ENCODE assay signal across 7 mouse cellular contexts in the genomic region with DNA sequence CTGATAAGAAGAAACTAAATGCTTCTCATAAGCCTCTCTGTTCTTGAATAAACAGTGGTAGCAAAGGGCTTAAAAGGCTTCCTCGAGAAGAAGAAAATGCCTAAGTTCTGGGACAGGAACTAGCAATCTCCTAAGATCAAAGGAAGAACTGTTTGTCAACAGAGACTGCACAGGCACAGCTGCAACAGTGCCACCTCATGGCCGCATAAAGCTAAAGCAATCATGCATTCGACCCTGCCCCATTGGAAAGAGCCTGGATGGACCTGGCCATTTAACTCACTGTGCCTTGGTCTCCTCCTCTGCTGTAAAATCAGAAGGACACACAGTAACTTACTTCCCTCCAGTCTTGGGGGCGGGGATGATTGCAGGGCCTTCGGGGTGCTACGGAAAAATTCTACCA.
DNase-seq lines count a peak whose midpoint lies in the region; ATAC-seq and TF ChIP-seq lines count a peak whose summit lies in the region.

No protein-coding gene starts in this region.

- DNase-seq in liver, adult 2 months (ENCODE audit: extremely low read depth, low read depth, low spot score), result peak; percentile 50
- DNase-seq in NIH3T3 (ENCODE audit: low read depth), result peak; percentile 78
- peak; percentile 68 for DNase-seq in cerebellum, adult 9-10 months
- peak; percentile 79 for DNase-seq in kidney, postnatal 0 days (ENCODE audit: low spot score)
- peak; percentile 41 for DNase-seq in neural tube, embryonic 11.5 days (ENCODE audit: low spot score)
- no peak for DNase-seq in midbrain, embryonic 11.5 days (ENCODE audit: low spot score, missing footprints)

- no peak overlapping the region for H3K4me2 ChIP-seq in liver, embryonic 12.5 days
- no peak overlapping the region for H3K4me2 ChIP-seq in kidney, postnatal 0 days (ENCODE audit: low read length)
- H3K4me2 ChIP-seq in neural tube, embryonic 11.5 days (ENCODE audit: low read depth), result no peak overlapping the region
- H3K4me2 ChIP-seq in midbrain, embryonic 11.5 days, result no peak overlapping the region

- WGBS in liver, adult 2 months, result 42% methylated on average over 6 of the region's 6 CpGs
- WGBS in liver, embryonic 12.5 days (ENCODE audit: insufficient replicate concordance), result 27% methylated on average over 6 of the region's 6 CpGs
- WGBS in kidney, postnatal 0 days, result 44% methylated on average over 6 of the region's 6 CpGs
- 41% methylated on average over 6 of the region's 6 CpGs for WGBS in neural tube, embryonic 11.5 days
- 52% methylated on average over 6 of the region's 6 CpGs for WGBS in midbrain, embryonic 11.5 days

- H3K79me2 ChIP-seq in liver, adult 2 months (ENCODE audit: control insufficient read depth, insufficient read depth, low read length), result no peaks in the 10 kb centered on the region

- no peaks in the 10 kb centered on the region for H3K4me1 ChIP-seq in liver, adult 2 months (ENCODE audit: control insufficient read depth, insufficient read depth, low read length)
- H3K4me1 ChIP-seq in liver, embryonic 12.5 days, result peaks cover 55% of the 10 kb centered on the region
- H3K4me1 ChIP-seq in kidney, postnatal 0 days (replicated peaks; ENCODE audit: insufficient read depth, low read length), result no peaks in the 10 kb centered on the region
- H3K4me1 ChIP-seq in neural tube, embryonic 11.5 days (ENCODE audit: control insufficient read depth, insufficient read depth, low read length), result no peaks in the 10 kb centered on the region
- peaks cover 7% of the 10 kb centered on the region for H3K4me1 ChIP-seq in midbrain, embryonic 11.5 days (ENCODE audit: control insufficient read depth, insufficient read depth, low read length)

- no peaks in the 10 kb centered on the region for H3K9me3 ChIP-seq in liver, embryonic 12.5 days (replicated peaks)
- no peaks in the 10 kb centered on the region for H3K9me3 ChIP-seq in kidney, postnatal 0 days (replicated peaks; ENCODE audit: low read length)
- no peaks in the 10 kb centered on the region for H3K9me3 ChIP-seq in neural tube, embryonic 11.5 days (ENCODE audit: control insufficient read depth, low read length)
- H3K9me3 ChIP-seq in midbrain, embryonic 11.5 days (ENCODE audit: control insufficient read depth, low read length), result no peaks in the 10 kb centered on the region

- no peak overlapping the region for H3K4me3 ChIP-seq in liver, adult 2 months (ENCODE audit: insufficient read depth, low read depth, low read length)
- no peak overlapping the region for H3K4me3 ChIP-seq in liver, embryonic 12.5 days
- no peak overlapping the region for H3K4me3 ChIP-seq in kidney, postnatal 0 days (replicated peaks; ENCODE audit: low read depth, low read length)
- no peak overlapping the region for H3K4me3 ChIP-seq in neural tube, embryonic 11.5 days (ENCODE audit: low read depth, low read length)
- no peak overlapping the region for H3K4me3 ChIP-seq in midbrain, embryonic 11.5 days (ENCODE audit: low read depth, low read length)

- H3K27me3 ChIP-seq in liver, adult 2 months (ENCODE audit: control insufficient read depth, insufficient read depth, low read length), result no peaks in the 10 kb centered on the region
- peaks cover 3% of the 10 kb centered on the region for H3K27me3 ChIP-seq in liver, embryonic 12.5 days (replicated peaks)
- no peaks in the 10 kb centered on the region for H3K27me3 ChIP-seq in kidney, postnatal 0 days (ENCODE audit: insufficient read depth, low read length)
- no peaks in the 10 kb centered on the region for H3K27me3 ChIP-seq in neural tube, embryonic 11.5 days (ENCODE audit: control insufficient read depth, insufficient read depth, low read length)
- H3K27me3 ChIP-seq in midbrain, embryonic 11.5 days (ENCODE audit: control insufficient read depth, insufficient read depth, low read length), result no peaks in the 10 kb centered on the region

- H3K36me3 ChIP-seq in liver, adult 2 months (ENCODE audit: control insufficient read depth, insufficient read depth, low read length), result no peaks in the 10 kb centered on the region
- no peaks in the 10 kb centered on the region for H3K36me3 ChIP-seq in liver, embryonic 12.5 days
- no peaks in the 10 kb centered on the region for H3K36me3 ChIP-seq in kidney, postnatal 0 days (ENCODE audit: insufficient read depth, low read length)
- H3K36me3 ChIP-seq in neural tube, embryonic 11.5 days (ENCODE audit: control insufficient read depth, insufficient read depth, low read length), result no peaks in the 10 kb centered on the region
- H3K36me3 ChIP-seq in midbrain, embryonic 11.5 days (ENCODE audit: control insufficient read depth, insufficient read depth, low read length), result no peaks in the 10 kb centered on the region

- ATAC-seq in liver, embryonic 12.5 days, result no peak
- ATAC-seq in kidney, postnatal 0 days (replicated peaks; ENCODE audit: low FRiP score, low read depth), result no peak
- ATAC-seq in neural tube, embryonic 11.5 days (ENCODE audit: insufficient read depth, low FRiP score, low TSS enrichment), result no peak
- no peak for ATAC-seq in midbrain, embryonic 11.5 days (ENCODE audit: low FRiP score)

- no peak overlapping the region for H3K27ac ChIP-seq in liver, adult 2 months (replicated peaks; ENCODE audit: insufficient read depth, low read depth, low read length)
- H3K27ac ChIP-seq in liver, embryonic 12.5 days, result no peak overlapping the region
- H3K27ac ChIP-seq in kidney, postnatal 0 days, result no peak overlapping the region
- H3K27ac ChIP-seq in neural tube, embryonic 11.5 days (ENCODE audit: low read depth, low read length), result no peak overlapping the region
- no peak overlapping the region for H3K27ac ChIP-seq in midbrain, embryonic 11.5 days (ENCODE audit: low read depth, low read length)

- no peak for TF ChIP-seq POLR2A in liver, adult 2 months (IDR thresholded peaks at IDR 0.05; ENCODE audit: extremely low read depth, insufficient read depth, low read length)

- peak; percentile 86 for TF ChIP-seq CTCF in liver, adult 2 months (IDR thresholded peaks at IDR 0.05; ENCODE audit: low read depth, low read length)
- TF ChIP-seq CTCF in kidney, postnatal 0 days (IDR thresholded peaks at IDR 0.05; ENCODE audit: low read depth), result peak; percentile 80

- H3K9ac ChIP-seq in liver, adult 2 months (ENCODE audit: low read depth, low read length), result no peak overlapping the region
- H3K9ac ChIP-seq in liver, embryonic 12.5 days, result no peak overlapping the region
- no peak overlapping the region for H3K9ac ChIP-seq in kidney, postnatal 0 days (ENCODE audit: low read depth, low read length)
- no peak overlapping the region for H3K9ac ChIP-seq in neural tube, embryonic 11.5 days (ENCODE audit: low read length)
- H3K9ac ChIP-seq in midbrain, embryonic 11.5 days (ENCODE audit: low read length), result no peak overlapping the region
